Mouse (Mus musculus) megakaryocyte, embryonic 14.5 days (primary cell): ENCODE measurements around the gene Pycr1.

ENCODE experiments used
- FLI1 ChIP-seq: IDR thresholded peaks from 2 replicates; pipeline ENCODE4 v1.6.1; 2012; ENCODE audit warnings: low read length, inconsistent platforms, mixed read lengths
- GATA1 ChIP-seq: IDR thresholded peaks from 3 replicates; pipeline ENCODE4 v1.6.1; 2012; ENCODE audit warnings: mixed read lengths, low read length, inconsistent platforms, borderline replicate concordance

GRCm38 (mm10) chr11:120676951-120677350, 33.4 kb upstream of the Pycr1 start:
- TF ChIP-seq GATA1 (no peak), FLI1 (no peak)
